Mouse (Mus musculus): ENCODE results near the gene Kif9.

The Kif9 gene

DNA sequence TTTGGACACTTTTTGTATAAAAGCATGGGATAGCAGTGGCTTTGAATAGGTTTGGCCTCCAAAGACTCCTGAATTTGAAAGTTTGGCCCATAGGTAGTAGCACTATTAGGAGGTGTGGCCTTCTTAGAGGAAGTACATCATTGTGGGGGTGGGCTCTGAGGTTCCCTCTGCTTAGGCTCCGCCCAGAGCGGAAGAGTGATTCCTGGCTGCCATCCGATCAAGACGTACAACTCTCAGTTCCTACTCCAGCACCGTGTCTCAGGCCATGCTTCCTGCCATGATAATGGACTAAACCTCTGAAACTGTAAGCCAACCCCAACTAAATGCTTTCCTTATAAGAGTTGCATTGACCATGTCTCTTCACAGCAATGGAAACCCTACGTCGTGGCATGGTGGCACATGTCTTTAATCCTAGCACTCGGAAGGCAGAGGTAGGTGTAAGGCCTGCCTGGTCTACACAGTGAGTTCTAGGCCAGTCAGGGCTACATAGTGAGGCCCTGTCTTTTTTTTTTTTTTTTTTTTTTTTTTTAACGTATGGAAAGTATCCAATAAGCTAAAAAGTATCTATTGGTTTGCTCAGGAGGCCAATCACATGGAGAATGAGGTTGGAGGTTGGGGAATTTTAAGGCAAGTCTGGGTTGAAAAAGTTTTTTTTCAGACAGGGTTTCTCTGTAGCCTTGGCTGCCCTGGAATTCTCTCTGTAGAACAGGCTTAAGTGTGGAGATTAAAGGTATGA, 52.4 kb downstream of the Kif9 start:
- no peak for DNase-seq

DNA sequence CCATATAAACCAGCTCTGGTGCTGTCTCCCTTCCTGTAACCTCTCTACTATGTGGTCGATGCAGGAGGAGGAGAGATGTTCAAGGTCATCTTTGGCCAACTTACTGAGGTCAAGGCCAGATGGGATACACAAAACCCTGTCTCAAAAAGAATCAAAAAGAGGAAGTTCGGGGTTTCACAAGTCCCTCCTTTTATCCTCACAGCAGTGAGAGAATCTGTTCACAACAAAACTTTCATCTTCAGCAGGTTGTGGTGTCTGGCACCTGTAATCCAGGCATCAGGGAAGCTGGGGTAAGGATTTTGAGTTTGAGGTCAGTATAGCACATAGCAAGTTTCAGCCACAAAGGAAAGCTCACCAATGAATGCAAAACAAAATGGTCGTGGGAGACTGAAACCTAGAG, 53.9 kb downstream of the Kif9 start:
- DNase-seq: peak; percentile 49 to 54

- DNase-seq: peak; percentile 32 to 39
Measured at GRCm38 (mm10) chr9:110531151-110531791, 54.5 kb downstream of the Kif9 start.

GRCm38 (mm10) chr9:110531914-110532489, 55.2 kb downstream of the Kif9 start:
- peak; percentile 92 to 93 for DNase-seq

GRCm38 (mm10) chr9:110532538-110533291, 56.0 kb downstream of the Kif9 start, which contains the start of gene Setd2:
Setd2 (plus strand) TSS chr9:110532597.
- DNase-seq: peak; percentile 75 to 83

DNA sequence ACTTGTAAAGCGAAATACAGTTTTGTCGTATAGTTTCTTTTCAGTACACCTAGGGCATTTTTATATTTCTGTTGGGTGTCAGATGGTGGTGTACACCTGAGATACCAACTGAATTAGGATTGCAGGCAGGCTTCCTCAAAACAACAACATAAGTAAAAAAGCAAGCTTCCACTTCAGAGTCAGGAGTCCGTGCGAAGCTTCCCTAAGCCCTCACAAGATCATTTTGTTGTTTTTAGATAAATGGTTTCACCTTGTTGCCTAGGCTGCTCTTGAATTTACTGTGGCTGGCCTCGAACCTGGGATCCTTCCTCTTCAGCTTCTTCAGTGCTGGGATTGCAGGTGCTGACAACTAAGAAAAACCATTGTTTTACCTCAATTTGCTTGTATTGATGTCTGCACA, 56.9 kb downstream of the Kif9 start:
- peak; percentile 22 to 32 for DNase-seq

- DNase-seq: peak; percentile 35 to 44
Measured at GRCm38 (mm10) chr9:110535114-110535513, 58.4 kb downstream of the Kif9 start.

DNA sequence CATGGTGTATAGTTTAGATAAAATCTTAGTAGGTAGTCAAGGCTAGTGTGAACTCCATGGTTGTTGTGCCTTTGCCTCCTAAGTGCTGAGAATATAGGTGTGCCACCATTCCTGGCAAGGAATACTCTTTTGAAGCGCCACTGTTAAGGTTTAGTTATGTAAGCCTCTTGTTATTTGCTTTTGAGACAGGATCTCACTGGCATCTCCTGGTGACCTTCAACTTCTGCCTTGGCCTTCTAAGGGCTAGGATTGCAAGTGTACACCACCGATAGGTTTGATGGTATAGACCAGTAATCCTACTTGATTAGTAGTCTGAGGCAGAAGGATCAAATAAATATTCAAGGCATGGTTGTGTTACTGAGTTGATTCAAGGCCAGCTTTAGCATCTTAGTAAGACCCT, 59.9 kb downstream of the Kif9 start:
- no peak for DNase-seq

DNA sequence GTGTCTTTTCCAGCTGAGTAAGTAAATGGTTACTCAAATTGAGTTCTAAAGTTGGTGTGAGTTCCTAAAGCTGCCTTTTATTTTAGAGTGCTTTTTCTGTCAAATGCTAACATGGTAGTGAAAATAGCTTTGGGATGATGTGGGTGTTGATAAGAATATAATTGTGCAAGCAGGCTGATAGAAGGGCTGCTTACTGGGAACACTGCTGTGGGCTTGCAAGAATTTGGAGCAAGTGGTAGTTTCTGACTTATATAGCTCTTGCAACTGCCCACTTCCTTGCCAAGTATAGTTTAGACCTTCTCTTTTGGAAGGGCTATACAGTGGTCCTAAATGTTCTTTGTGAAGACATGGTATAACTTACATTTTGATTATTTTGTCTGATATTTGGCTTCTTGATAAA, 61.8 kb downstream of the Kif9 start:
- DNase-seq: no peak

GRCm38 (mm10) chr9:110541988-110542387, 65.2 kb downstream of the Kif9 start:
- no peak for DNase-seq

- no peak for DNase-seq
Measured at GRCm38 (mm10) chr9:110548261-110548660, 71.5 kb downstream of the Kif9 start.

DNA sequence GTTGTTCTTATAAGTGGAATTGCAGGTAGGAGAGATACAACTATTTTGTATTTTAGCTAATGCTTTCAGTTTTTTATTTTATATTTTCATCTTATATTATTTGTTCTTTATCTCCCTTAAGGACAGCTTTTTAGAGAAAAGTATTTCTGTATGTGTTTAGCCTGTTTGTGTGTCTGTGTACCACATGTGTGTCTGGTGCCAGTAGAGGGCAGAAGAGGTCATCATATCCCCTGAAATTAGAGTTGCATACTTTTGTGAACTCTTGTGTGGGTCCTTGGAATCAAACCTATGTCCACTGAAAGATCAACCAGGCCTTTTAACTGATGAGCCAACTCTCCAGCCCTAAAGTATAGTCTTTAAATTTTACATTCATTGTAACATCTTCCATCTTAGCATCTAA, 91.6 kb downstream of the Kif9 start:
- no peak for DNase-seq
